Mouse (Mus musculus) skeletal muscle tissue, adult 2 months (tissue): ENCODE measurements around the gene Fbxo47.
A peak's percentile ranks its signal among the peaks of the same experiment; 100 is the strongest.
"Not testable (repeated sequence)": the region's sequence is repeated elsewhere in the genome, so short reads cannot be mapped to it uniquely, and the experiment has no call there.

ENCODE experiments used
- DNase-seq: peaks from one replicate; pipeline ENCODE4 v3.0.0-alpha.2; 2012; ENCODE audit warnings: low read depth, low spot score

Gene Fbxo47

GRCm38 (mm10) chr11:97880362-97880761, 3.6 kb downstream of the Fbxo47 start:
- DNase-seq: no peak

- DNase-seq: no peak
These were observed 6.6 kb downstream of the Fbxo47 start for GRCm38 (mm10) chr11:97877341-97877740.

GRCm38 (mm10) chr11:97874396-97874795, 9.6 kb downstream of the Fbxo47 start:
- DNase-seq: no peak

- DNase-seq: not testable (repeated sequence)
These were observed 11.6 kb downstream of the Fbxo47 start for GRCm38 (mm10) chr11:97872378-97872777.

- DNase-seq: no peak
These were observed 16.4 kb downstream of the Fbxo47 start for GRCm38 (mm10) chr11:97867591-97867990.

- no peak for DNase-seq
These were observed 17.7 kb downstream of the Fbxo47 start for GRCm38 (mm10) chr11:97866091-97866888.

GRCm38 (mm10) chr11:97865421-97865820, 18.5 kb downstream of the Fbxo47 start:
- DNase-seq: no peak

- DNase-seq: no peak
These were observed 21.8 kb downstream of the Fbxo47 start for GRCm38 (mm10) chr11:97862148-97862547.

- no peak for DNase-seq
These were observed 28.5 kb downstream of the Fbxo47 start for GRCm38 (mm10) chr11:97855473-97855872.

GRCm38 (mm10) chr11:97851601-97852000, 32.4 kb downstream of the Fbxo47 start:
- DNase-seq: no peak

GRCm38 (mm10) chr11:97850367-97850766, 33.6 kb downstream of the Fbxo47 start:
- DNase-seq: no peak

- no peak for DNase-seq
These were observed 42.0 kb downstream of the Fbxo47 start for GRCm38 (mm10) chr11:97842001-97842400.

GRCm38 (mm10) chr11:97840991-97841661, 42.8 kb downstream of the Fbxo47 start:
- peak; percentile 69 for DNase-seq

- DNase-seq: no peak
These were observed 43.4 kb downstream of the Fbxo47 start, which contains the start of gene B230217C12Rik for GRCm38 (mm10) chr11:97840539-97840954. B230217C12Rik (plus strand) TSS chr11:97840780.

- DNase-seq: no peak
These were observed 43.8 kb downstream of the Fbxo47 start for GRCm38 (mm10) chr11:97840135-97840490.

GRCm38 (mm10) chr11:97839441-97840134, 44.4 kb downstream of the Fbxo47 start:
- no peak for DNase-seq

- no peak for DNase-seq
These were observed 45.0 kb downstream of the Fbxo47 start for GRCm38 (mm10) chr11:97838779-97839440.

- no peak for DNase-seq
These were observed 46.3 kb downstream of the Fbxo47 start for GRCm38 (mm10) chr11:97837641-97838149.

- not testable (repeated sequence) for DNase-seq
These were observed 46.9 kb downstream of the Fbxo47 start for GRCm38 (mm10) chr11:97837051-97837450.

- no peak for DNase-seq
These were observed 47.4 kb downstream of the Fbxo47 start for GRCm38 (mm10) chr11:97836541-97836940.

- no peak for DNase-seq
These were observed 50.6 kb downstream of the Fbxo47 start for GRCm38 (mm10) chr11:97833352-97833751.

GRCm38 (mm10) chr11:97832001-97832400, 52.0 kb downstream of the Fbxo47 start:
- peak; percentile 52 for DNase-seq
